Mouse (Mus musculus): ENCODE measurements around the gene Tmem17. TPM values are rescaled to one million over a fixed set of nuclear protein-coding genes. Genes with fewer than 3 reads are reported as not detected.

The Tmem17 gene
- total and polyA plus RNA-seq, 3 experiments = not detected

DNA sequence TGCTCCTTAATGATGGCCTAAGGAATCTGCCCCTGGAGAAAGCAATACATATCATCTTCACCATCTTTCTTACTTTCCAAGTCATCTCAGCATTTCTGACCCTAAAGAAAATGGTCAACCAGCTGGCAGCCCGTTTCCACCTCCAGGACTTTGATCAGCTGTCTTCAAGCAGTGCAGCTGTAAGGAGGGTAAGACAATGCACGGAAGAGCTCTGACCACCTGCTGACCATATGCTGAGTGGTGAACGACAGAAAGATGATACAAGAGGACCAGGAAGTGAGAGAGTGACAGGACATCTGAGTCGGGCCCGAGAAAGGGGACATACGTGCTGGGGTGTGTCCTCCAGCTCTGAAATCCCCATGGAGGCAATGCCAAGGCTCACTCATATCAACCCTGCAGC is 6.6 kb downstream of the Tmem17 start:
- H3K27me3 ChIP-seq (ENCODE audit: insufficient read depth, low read length) = no peaks in the 10 kb centered on the region
- H3K4me3 ChIP-seq (ENCODE audit: low read depth, low read length) = no peak overlapping the region
- ATAC-seq (ENCODE audit: extremely low read depth, insufficient number of reproducible peaks, low FRiP score, poor library complexity, severe bottlenecking) = no peak
- TF ChIP-seq GATA1 (IDR thresholded peaks at IDR 0.05; ENCODE audit: borderline replicate concordance, low read length) = no peak
- no peak for TF ChIP-seq POLR2AphosphoS5 (IDR thresholded peaks at IDR 0.05; ENCODE audit: insufficient replicate concordance, low read depth, low read length)
- TF ChIP-seq GATA2 (IDR thresholded peaks at IDR 0.05; ENCODE audit: borderline replicate concordance, low read depth, low read length) = no peak
- no peak for TF ChIP-seq TAL1 (conservative IDR thresholded peaks at IDR 0.05; ENCODE audit: low read depth, low read length)
- TF ChIP-seq CTCF (IDR thresholded peaks at IDR 0.05; ENCODE audit: low read depth, low read length) = no peak
- H3K4me1 ChIP-seq (ENCODE audit: insufficient read depth, low read depth, low read length) = no peaks in the 10 kb centered on the region
- DNase-seq (ENCODE audit: low spot score) = no peak
- H3K36me3 ChIP-seq (replicated peaks) = no peaks in the 10 kb centered on the region
- H3K9me3 ChIP-seq (replicated peaks) = 0 out of 2 replicates have a peak, but pooled peaks cover 2% of the 10 kb centered on the region

GRCm38 (mm10) chr11:22520251-22520650 is 8.4 kb downstream of the Tmem17 start:
- ATAC-seq (ENCODE audit: extremely low read depth, insufficient number of reproducible peaks, low FRiP score, poor library complexity, severe bottlenecking) = no peak
- Histone ChIP-seq H3K4me1 (ENCODE audit: insufficient read depth, low read depth, low read length) (no peaks in the 10 kb centered on the region), H3K36me3 (replicated peaks) (no peaks in the 10 kb centered on the region), H3K27me3 (ENCODE audit: insufficient read depth, low read length) (no peaks in the 10 kb centered on the region), H3K4me3 (ENCODE audit: low read depth, low read length) (no peak overlapping the region), H3K9me3 (replicated peaks) (0 out of 2 replicates have a peak, but pooled peaks cover 2% of the 10 kb centered on the region)
- TF ChIP-seq CTCF (IDR thresholded peaks at IDR 0.05; ENCODE audit: low read depth, low read length) (no peak), POLR2AphosphoS5 (IDR thresholded peaks at IDR 0.05; ENCODE audit: insufficient replicate concordance, low read depth, low read length) (no peak), GATA1 (IDR thresholded peaks at IDR 0.05; ENCODE audit: borderline replicate concordance, low read length) (no peak), TAL1 (conservative IDR thresholded peaks at IDR 0.05; ENCODE audit: low read depth, low read length) (no peak), GATA2 (IDR thresholded peaks at IDR 0.05; ENCODE audit: borderline replicate concordance, low read depth, low read length) (no peak)
- DNase-seq (ENCODE audit: low spot score) = no peak

DNA sequence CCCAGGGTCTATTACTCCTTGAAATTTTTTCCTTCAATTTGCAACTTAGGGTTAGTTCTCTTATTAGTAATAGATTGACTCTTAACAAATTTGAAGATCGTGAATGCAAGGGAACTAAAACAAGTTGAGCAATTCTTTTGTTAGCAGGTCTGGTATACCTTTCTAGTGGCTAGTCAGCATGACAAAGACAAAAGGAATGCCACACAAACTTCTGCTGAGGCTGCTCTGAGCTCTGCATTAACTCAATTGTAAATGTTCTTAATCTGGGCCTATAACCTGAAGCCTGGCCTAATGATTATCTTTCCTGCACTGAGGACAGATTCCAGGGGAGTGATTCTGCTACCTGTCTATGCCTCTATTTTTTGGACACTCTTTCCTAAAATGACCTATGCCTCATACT is 12.7 kb downstream of the Tmem17 start:
- TF ChIP-seq GATA1 (IDR thresholded peaks at IDR 0.05; ENCODE audit: borderline replicate concordance, low read length) (no peak), POLR2AphosphoS5 (IDR thresholded peaks at IDR 0.05; ENCODE audit: insufficient replicate concordance, low read depth, low read length) (no peak), CTCF (IDR thresholded peaks at IDR 0.05; ENCODE audit: low read depth, low read length) (no peak), TAL1 (conservative IDR thresholded peaks at IDR 0.05; ENCODE audit: low read depth, low read length) (no peak), GATA2 (IDR thresholded peaks at IDR 0.05; ENCODE audit: borderline replicate concordance, low read depth, low read length) (no peak)
- no peaks in the 10 kb centered on the region for H3K4me1 ChIP-seq (ENCODE audit: insufficient read depth, low read depth, low read length)
- ATAC-seq (ENCODE audit: extremely low read depth, insufficient number of reproducible peaks, low FRiP score, poor library complexity, severe bottlenecking) = no peak

GRCm38 (mm10) chr11:22540600-22540999 is 28.7 kb downstream of the Tmem17 start:
- no peaks in the 10 kb centered on the region for H3K27me3 ChIP-seq (ENCODE audit: insufficient read depth, low read length)
- no peaks in the 10 kb centered on the region for H3K4me1 ChIP-seq (ENCODE audit: insufficient read depth, low read depth, low read length)
- TF ChIP-seq CTCF (IDR thresholded peaks at IDR 0.05; ENCODE audit: low read depth, low read length) (no peak), GATA1 (IDR thresholded peaks at IDR 0.05; ENCODE audit: borderline replicate concordance, low read length) (no peak), GATA2 (IDR thresholded peaks at IDR 0.05; ENCODE audit: borderline replicate concordance, low read depth, low read length) (no peak), TAL1 (conservative IDR thresholded peaks at IDR 0.05; ENCODE audit: low read depth, low read length) (no peak), POLR2AphosphoS5 (IDR thresholded peaks at IDR 0.05; ENCODE audit: insufficient replicate concordance, low read depth, low read length) (no peak)
- ATAC-seq (ENCODE audit: extremely low read depth, insufficient number of reproducible peaks, low FRiP score, poor library complexity, severe bottlenecking) (no peak), DNase-seq (ENCODE audit: low spot score) (no peak)
- H3K4me3 ChIP-seq (ENCODE audit: low read depth, low read length) = no peak overlapping the region
- no peaks in the 10 kb centered on the region for H3K36me3 ChIP-seq (replicated peaks)
- H3K9me3 ChIP-seq (replicated peaks) = no peaks in the 10 kb centered on the region

More for the DNA sequence above, 12.7 kb downstream of the Tmem17 start:
- H3K36me3 ChIP-seq (replicated peaks) = no peaks in the 10 kb centered on the region
- H3K4me3 ChIP-seq (ENCODE audit: low read depth, low read length) = no peak overlapping the region
- H3K27me3 ChIP-seq (ENCODE audit: insufficient read depth, low read length) = no peaks in the 10 kb centered on the region
- no peak for DNase-seq (ENCODE audit: low spot score)
- H3K9me3 ChIP-seq (replicated peaks) = no peaks in the 10 kb centered on the region

DNA sequence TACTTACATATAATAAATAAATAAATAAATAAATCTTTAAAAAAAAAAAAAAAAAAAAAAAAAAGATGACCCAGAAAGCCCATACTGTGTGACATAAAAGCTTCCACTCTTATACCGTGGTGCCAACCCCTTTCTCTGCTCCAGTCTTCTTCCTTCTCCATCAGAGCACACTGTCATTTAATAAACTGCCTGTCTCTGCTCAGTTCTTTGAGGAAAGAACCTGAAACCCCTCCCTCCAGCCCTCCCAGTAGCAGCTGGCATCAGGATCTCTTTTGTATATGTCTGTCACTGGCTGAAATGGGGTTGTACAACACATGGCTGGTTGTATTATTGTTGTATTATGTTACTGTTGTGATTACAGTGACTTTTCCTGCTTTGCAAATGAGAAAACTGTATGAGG is 48.2 kb downstream of the Tmem17 start:
- H3K4me3 ChIP-seq (ENCODE audit: low read depth, low read length) = no peak overlapping the region
- no peaks in the 10 kb centered on the region for H3K4me1 ChIP-seq (ENCODE audit: insufficient read depth, low read depth, low read length)
- H3K9me3 ChIP-seq (replicated peaks) = no peaks in the 10 kb centered on the region
- no peaks in the 10 kb centered on the region for H3K27me3 ChIP-seq (ENCODE audit: insufficient read depth, low read length)
- ATAC-seq (ENCODE audit: extremely low read depth, insufficient number of reproducible peaks, low FRiP score, poor library complexity, severe bottlenecking) (no peak), DNase-seq (ENCODE audit: low spot score) (no peak)
- H3K36me3 ChIP-seq (replicated peaks) = no peaks in the 10 kb centered on the region
- TF ChIP-seq GATA2 (IDR thresholded peaks at IDR 0.05; ENCODE audit: borderline replicate concordance, low read depth, low read length) = no peak
- no peak for TF ChIP-seq CTCF (IDR thresholded peaks at IDR 0.05; ENCODE audit: low read depth, low read length)
- TF ChIP-seq GATA1 (IDR thresholded peaks at IDR 0.05; ENCODE audit: borderline replicate concordance, low read length) = no peak
- TF ChIP-seq POLR2AphosphoS5 (IDR thresholded peaks at IDR 0.05; ENCODE audit: insufficient replicate concordance, low read depth, low read length) = no peak
- no peak for TF ChIP-seq TAL1 (conservative IDR thresholded peaks at IDR 0.05; ENCODE audit: low read depth, low read length)

DNA sequence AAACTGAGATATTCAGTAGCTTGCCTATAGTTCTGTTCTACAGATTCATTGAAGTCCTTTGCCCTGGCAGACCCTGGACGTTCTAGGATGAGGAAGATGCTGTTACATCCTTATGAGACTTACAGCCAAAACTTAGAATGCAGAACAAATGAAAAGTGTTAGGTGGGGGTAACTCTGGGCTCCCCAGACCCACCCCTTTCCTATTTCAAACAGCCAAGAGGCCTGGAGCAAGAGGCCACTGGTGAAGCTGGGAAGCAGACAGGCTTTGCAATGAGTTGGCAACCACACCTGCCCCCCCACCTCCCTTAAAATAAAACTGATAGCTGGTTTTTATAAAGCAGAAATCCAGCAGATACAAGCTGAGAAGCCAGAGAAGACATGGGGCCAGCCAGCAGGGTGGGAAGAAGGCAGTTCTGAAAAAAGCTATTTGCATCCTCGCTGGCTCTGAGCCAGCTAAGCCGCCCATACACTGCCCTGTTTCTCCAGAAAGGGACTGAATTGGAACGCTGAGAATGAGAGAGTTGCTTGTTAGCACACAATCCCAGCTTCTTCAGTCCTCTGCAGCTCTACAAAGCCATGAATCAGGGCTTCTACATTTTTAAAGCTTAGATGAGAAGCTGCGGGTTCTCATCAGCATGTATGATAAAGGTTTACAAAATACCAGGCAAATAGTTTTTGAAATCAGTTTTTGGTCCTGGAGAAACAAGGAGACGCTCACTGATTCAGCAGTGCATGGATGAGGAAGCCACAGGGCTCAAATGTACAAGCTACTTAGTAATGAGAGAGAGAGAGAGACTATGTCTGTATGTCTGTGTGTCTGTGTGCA is 48.8 kb downstream of the Tmem17 start:
- no peak overlapping the region for H3K4me3 ChIP-seq (ENCODE audit: low read depth, low read length)
- no peaks in the 10 kb centered on the region for H3K36me3 ChIP-seq (replicated peaks)
- H3K4me1 ChIP-seq (ENCODE audit: insufficient read depth, low read depth, low read length) = no peaks in the 10 kb centered on the region
- H3K27me3 ChIP-seq (ENCODE audit: insufficient read depth, low read length) = no peaks in the 10 kb centered on the region
- DNase-seq (ENCODE audit: low spot score) = no peak
- no peak for TF ChIP-seq TAL1 (conservative IDR thresholded peaks at IDR 0.05; ENCODE audit: low read depth, low read length)
- TF ChIP-seq GATA2 (IDR thresholded peaks at IDR 0.05; ENCODE audit: borderline replicate concordance, low read depth, low read length) = no peak
- TF ChIP-seq POLR2AphosphoS5 (IDR thresholded peaks at IDR 0.05; ENCODE audit: insufficient replicate concordance, low read depth, low read length) = no peak
- no peak for TF ChIP-seq CTCF (IDR thresholded peaks at IDR 0.05; ENCODE audit: low read depth, low read length)
- TF ChIP-seq GATA1 (IDR thresholded peaks at IDR 0.05; ENCODE audit: borderline replicate concordance, low read length) = no peak
- ATAC-seq (ENCODE audit: extremely low read depth, insufficient number of reproducible peaks, low FRiP score, poor library complexity, severe bottlenecking) = no peak
- no peaks in the 10 kb centered on the region for H3K9me3 ChIP-seq (replicated peaks)
